Mouse (Mus musculus) cerebellum, adult 2 months (tissue): Measurements from ENCODE around the gene Ppp6r2.

Source experiments
- CTCF ChIP-seq: fragments of 200-500 bp; IDR thresholded peaks from 2 replicates; pipeline ENCODE4 v1.5.1; 2011; ENCODE audit warnings: low read depth, mild to moderate bottlenecking, control low read depth, low read length, moderate library complexity, borderline replicate concordance; ENCODE audit not compliant: insufficient read depth
- POLR2A ChIP-seq: fragments of 200-500 bp; IDR thresholded peaks from 2 replicates; pipeline ENCODE4 v1.6.1; 2011; ENCODE audit warnings: low read length, control low read depth, borderline replicate concordance; ENCODE audit not compliant: insufficient read depth

- TF ChIP-seq CTCF = no peak
- TF ChIP-seq POLR2A = no peak
Measured at GRCm38 (mm10) chr15:89295580-89296165, 84.3 kb downstream of the Ppp6r2 start.
